Mouse (Mus musculus) kidney, adult 2 months (tissue): ENCODE measurements at regions not wholly inside any gene's neighbourhood (a gene's known extent, or its start where the extent isn't known, plus 50 kb on each side); places are given as distances from the start of the nearest gene placed in this dataset.

Source experiments
- DNase-seq: peaks from one replicate; pipeline ENCODE4 v3.0.0; 2021
- H3K27ac ChIP-seq: fragments of 200-500 bp; 2 replicates; pipeline ENCODE4 v1.5.1; 2012; ENCODE audit warnings: low read depth, low read length, control low read depth, inconsistent platforms; ENCODE audit not compliant: insufficient read depth
- H3K27me3 ChIP-seq: fragments of 200-500 bp; replicated peaks from 2 replicates; pipeline ENCODE4 v1.6.1; 2012; ENCODE audit warnings: mild to moderate bottlenecking, moderate library complexity, low read length, inconsistent platforms; ENCODE audit not compliant: control insufficient read depth, insufficient read depth
- H3K36me3 ChIP-seq: fragments of 200-500 bp; 2 replicates; pipeline ENCODE4 v1.6.1; 2012; ENCODE audit warnings: mild to moderate bottlenecking, moderate library complexity, low read length, inconsistent platforms; ENCODE audit not compliant: control insufficient read depth, insufficient read depth
- H3K4me1 ChIP-seq: fragments of 200-500 bp; 2 replicates; pipeline ENCODE4 v1.6.1; 2011; ENCODE audit warnings: low read length; ENCODE audit not compliant: control insufficient read depth, insufficient read depth
- H3K4me3 ChIP-seq: fragments of 200-500 bp; 2 replicates; pipeline ENCODE4 v1.5.1; 2011; ENCODE audit warnings: mild to moderate bottlenecking, low read depth, low read length, control low read depth; ENCODE audit not compliant: insufficient read depth
- CTCF ChIP-seq: fragments of 200-500 bp; conservative IDR thresholded peaks from 2 replicates; pipeline ENCODE4 v1.5.1; 2011; ENCODE audit warnings: low read depth, mild to moderate bottlenecking, control low read depth, low read length, moderate library complexity, mixed read lengths; ENCODE audit not compliant: insufficient read depth, insufficient read length
- POLR2A ChIP-seq: fragments of 200-500 bp; IDR thresholded peaks from one replicate; pipeline ENCODE4 v1.6.1; 2011; ENCODE audit warnings: low read depth, low read length, control low read depth
- WGBS: fragments of 180-500 bp; shearing (Covaris S2); methylation state at CpG from one replicate; pipeline ENCODE4 v1.1.7; 2018; 5-methylcytosine and 5-hydroxymethylcytosine counted together

- Histone ChIP-seq H3K27ac (no peak overlapping the region), H3K36me3 (no peaks in the 10 kb centered on the region), H3K27me3 (no peaks in the 10 kb centered on the region), H3K4me3 (no peak overlapping the region), H3K4me1 (peaks cover 3% of the 10 kb centered on the region; the same call in 1 of the 2 replicates)
- WGBS: 52% methylated on average over 11 of the region's 11 CpGs
- TF ChIP-seq POLR2A (no peak), CTCF (no peak)
- peak; percentile 43 for DNase-seq
Measured at GRCm38 (mm10) chr10:83992577-83993305, 270.1 kb downstream of the 1500009L16Rik start.

- no peak for TF ChIP-seq CTCF
- no peak for TF ChIP-seq POLR2A
- Histone ChIP-seq H3K27ac (peak overlapping the region; percentile 89), H3K36me3 (no peaks in the 10 kb centered on the region)
Measured at GRCm38 (mm10) chr10:83995026-83995600, 272.4 kb downstream of the 1500009L16Rik start.

DNA sequence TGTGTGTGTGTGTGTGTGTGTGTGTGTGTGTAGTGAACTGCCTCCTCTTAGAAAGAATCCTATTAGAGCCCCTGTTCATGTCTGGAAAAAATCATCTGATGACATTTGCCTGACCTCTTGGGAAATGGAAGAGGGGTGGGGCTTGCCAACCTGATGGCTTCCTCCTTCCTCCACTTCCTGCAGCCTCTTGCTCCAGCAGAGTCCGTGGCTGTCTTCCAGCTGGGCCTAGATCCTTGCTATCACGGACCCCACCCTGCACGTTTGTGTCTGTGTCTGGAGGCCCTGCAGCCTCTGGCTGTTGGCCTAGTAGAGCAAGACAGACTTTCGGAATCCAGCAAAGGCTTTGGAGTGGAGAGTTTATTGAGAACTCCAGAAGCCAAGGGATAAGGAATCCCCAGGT, 273.2 kb downstream of the 1500009L16Rik start:
- no peak for TF ChIP-seq CTCF
- TF ChIP-seq POLR2A: no peak
- H3K36me3 ChIP-seq: no peaks in the 10 kb centered on the region
- peak; percentile 94 for DNase-seq
- peak overlapping the region; percentile 89 for H3K27ac ChIP-seq
- H3K4me3 ChIP-seq: no peak overlapping the region
- no peaks in the 10 kb centered on the region for H3K27me3 ChIP-seq
- WGBS: 50% methylated on average over 4 of the region's 4 CpGs
- H3K4me1 ChIP-seq: peaks cover 3% of the 10 kb centered on the region; the same call in 1 of the 2 replicates

More at GRCm38 (mm10) chr10:83995026-83995600, 272.4 kb downstream of the 1500009L16Rik start:
- Histone ChIP-seq H3K4me3 (no peak overlapping the region), H3K27me3 (no peaks in the 10 kb centered on the region), H3K4me1 (peaks cover 3% of the 10 kb centered on the region; the same call in 1 of the 2 replicates)
- WGBS: 54% methylated on average over 6 of the region's 6 CpGs
- DNase-seq: peak; percentile 41

GRCm38 (mm10) chr10:83996489-83996888, 273.8 kb downstream of the 1500009L16Rik start:
- peaks cover 3% of the 10 kb centered on the region; the same call in 1 of the 2 replicates for H3K4me1 ChIP-seq
- H3K4me3 ChIP-seq: no peak overlapping the region
- WGBS: 76% methylated on average over 2 of the region's 2 CpGs
- H3K27me3 ChIP-seq: no peaks in the 10 kb centered on the region
- H3K36me3 ChIP-seq: no peaks in the 10 kb centered on the region
- no peak for TF ChIP-seq CTCF
- TF ChIP-seq POLR2A: no peak
- peak overlapping the region; percentile 52; the same call in 1 of the 2 replicates for H3K27ac ChIP-seq
- no peak for DNase-seq

DNA sequence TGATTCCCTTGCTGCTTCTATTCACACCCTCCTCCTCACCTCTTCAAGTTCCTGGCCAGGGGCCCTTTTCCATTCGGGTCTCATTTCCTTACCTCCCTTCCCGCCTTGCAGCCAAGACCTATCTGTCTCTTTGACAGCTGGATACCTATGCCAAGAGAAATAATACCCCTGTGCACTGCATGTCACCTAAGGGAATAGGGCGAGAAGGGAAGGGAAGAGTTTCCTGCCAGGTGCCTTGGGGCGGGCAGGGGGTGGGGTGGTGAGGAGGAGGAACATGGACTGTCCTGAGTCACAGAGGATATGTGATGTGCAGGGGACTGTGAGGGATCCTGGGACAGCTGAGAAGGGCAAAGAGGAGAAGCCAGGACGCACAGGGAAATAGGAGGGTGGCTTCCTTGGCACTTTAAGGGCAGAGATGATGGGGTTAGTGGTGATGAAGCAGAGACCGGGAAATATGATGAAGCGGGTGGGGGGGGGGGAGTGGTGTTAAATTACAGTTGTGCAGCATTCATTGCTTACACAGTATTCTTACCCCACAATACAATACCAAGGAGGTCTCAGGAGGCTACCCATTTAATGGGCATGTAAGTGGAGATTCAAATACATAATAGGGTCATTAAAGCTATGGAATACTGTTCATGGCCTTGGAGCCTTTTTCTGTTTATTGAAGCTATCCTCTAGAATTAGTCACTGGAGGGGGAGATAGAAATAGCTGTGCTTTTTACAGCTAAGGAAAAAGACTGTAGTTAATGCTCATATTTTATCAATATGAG, 278.0 kb downstream of the 1500009L16Rik start:
- Histone ChIP-seq H3K4me1 (peaks cover under 1% of the 10 kb centered on the region; the same call in 1 of the 2 replicates), H3K4me3 (no peak overlapping the region), H3K27me3 (no peaks in the 10 kb centered on the region), H3K27ac (no peak overlapping the region), H3K36me3 (no peaks in the 10 kb centered on the region)
- TF ChIP-seq POLR2A (no peak), CTCF (no peak)
- 34% methylated on average over 7 of the region's 7 CpGs for WGBS
- DNase-seq: peak; percentile 90

DNA sequence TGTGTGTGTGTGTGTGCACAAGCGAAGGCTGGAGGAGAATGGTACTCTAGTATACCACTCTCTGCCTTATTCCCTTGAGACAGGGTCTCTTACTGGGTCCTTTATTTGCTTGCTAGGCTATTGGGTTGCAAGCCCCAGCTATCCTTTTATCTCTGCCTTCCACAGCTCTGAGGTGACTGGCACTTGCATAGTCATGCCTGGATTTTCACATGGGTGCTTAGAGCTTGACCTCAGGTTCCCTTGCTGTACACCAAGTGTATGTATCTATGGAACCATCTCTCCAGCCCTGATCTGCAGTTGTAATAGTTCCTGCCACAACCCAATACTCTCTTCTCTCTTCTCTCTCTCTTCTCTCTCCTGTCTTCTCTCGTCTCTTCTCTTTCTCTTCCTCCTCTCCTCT, 280.1 kb downstream of the 1500009L16Rik start:
- no peak for TF ChIP-seq POLR2A
- no peak for TF ChIP-seq CTCF
- no peak for DNase-seq
- no peak overlapping the region for H3K27ac ChIP-seq
- H3K4me1 ChIP-seq: no peaks in the 10 kb centered on the region
- 69% methylated on average over 2 of the region's 2 CpGs for WGBS
- no peaks in the 10 kb centered on the region for H3K36me3 ChIP-seq
- no peak overlapping the region for H3K4me3 ChIP-seq
- no peaks in the 10 kb centered on the region for H3K27me3 ChIP-seq

DNA sequence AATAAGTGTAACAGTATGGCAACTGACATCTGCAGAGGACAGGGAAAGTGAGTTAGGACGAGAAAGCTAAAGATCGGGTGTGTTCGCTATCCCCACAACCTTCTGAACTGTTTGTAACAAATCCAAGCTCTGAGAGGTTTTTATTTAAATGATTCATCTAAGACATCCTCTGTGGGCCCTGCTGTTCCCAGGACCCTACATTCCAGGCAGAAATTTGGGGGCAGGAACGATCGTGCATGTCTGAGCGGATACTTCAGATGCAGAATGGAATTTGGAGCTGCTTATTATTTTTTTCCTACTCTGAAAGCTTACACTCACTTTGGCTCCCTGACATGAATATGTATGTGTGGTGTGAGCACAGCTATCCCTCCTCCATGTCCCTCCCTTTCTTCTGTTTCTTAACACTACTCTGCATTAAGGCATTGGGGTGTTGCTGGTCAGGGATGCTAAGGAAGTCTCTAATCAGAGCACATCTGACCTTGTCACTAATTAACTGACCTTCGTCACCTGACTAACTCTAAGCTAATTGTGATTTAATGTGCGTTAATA, 281.0 kb downstream of the 1500009L16Rik start:
- H3K4me3 ChIP-seq: no peak overlapping the region
- H3K27ac ChIP-seq: no peak overlapping the region
- H3K27me3 ChIP-seq: no peaks in the 10 kb centered on the region
- no peak for DNase-seq
- H3K4me1 ChIP-seq: no peaks in the 10 kb centered on the region
- WGBS: 64% methylated on average over 8 of the region's 8 CpGs
- TF ChIP-seq POLR2A: no peak
- no peak for TF ChIP-seq CTCF
- no peaks in the 10 kb centered on the region for H3K36me3 ChIP-seq
